Mouse (Mus musculus) hindbrain, embryonic 14.5 days (tissue): ENCODE results near the gene Tnfaip8l1. TPM values are rescaled to one million over a fixed set of nuclear protein-coding genes. Genes with fewer than 3 reads are reported as not detected.

Experiments
- ATAC-seq: fragments of 200-750 bp; cut with Nextera tagmentation; 2 replicates; pipeline ENCODE4 v1.8.0; 2017; ENCODE audit warnings: moderate number of reproducible peaks, mild to moderate bottlenecking, moderate TSS enrichment, moderate library complexity; ENCODE audit not compliant: low FRiP score
- DNase-seq: peaks from one replicate; pipeline ENCODE4 v3.0.0-alpha.2; 2015; ENCODE audit warnings: low spot score
- H3K27ac ChIP-seq: fragments of 300-500 bp; sonication (generic); 2 replicates; pipeline ENCODE4 v1.5.1; 2014; ENCODE audit warnings: mild to moderate bottlenecking, moderate library complexity
- H3K27me3 ChIP-seq: fragments of 300-500 bp; sonication (generic); 2 replicates; pipeline ENCODE4 v1.6.1; 2014; ENCODE audit warnings: mild to moderate bottlenecking, low read length, mixed read lengths; ENCODE audit not compliant: control insufficient read depth, insufficient read depth
- H3K36me3 ChIP-seq: fragments of 300-500 bp; sonication (generic); replicated peaks from 2 replicates; pipeline ENCODE4 v1.6.1; 2014; ENCODE audit not compliant: control insufficient read depth, insufficient read depth
- H3K4me1 ChIP-seq: fragments of 300-500 bp; sonication (generic); replicated peaks from 2 replicates; pipeline ENCODE4 v1.6.1; 2014; ENCODE audit warnings: antibody characterized with exemption, low read length, mixed read lengths; ENCODE audit not compliant: control insufficient read depth, insufficient read depth
- H3K4me2 ChIP-seq: fragments of 300-500 bp; sonication (generic); replicated peaks from 2 replicates; pipeline ENCODE4 v1.6.1; 2014; ENCODE audit warnings: mild to moderate bottlenecking, moderate library complexity
- H3K4me3 ChIP-seq: fragments of 300-500 bp; sonication (generic); replicated peaks from 2 replicates; pipeline ENCODE4 v1.5.1; 2014; ENCODE audit warnings: mild to moderate bottlenecking, low read length
- H3K9ac ChIP-seq: fragments of 300-500 bp; sonication (generic); 2 replicates; pipeline ENCODE4 v1.6.1; 2014
- H3K9me3 ChIP-seq: fragments of 300-500 bp; sonication (generic); 2 replicates; pipeline ENCODE4 v1.6.1; 2016; ENCODE audit warnings: low read length; ENCODE audit not compliant: control insufficient read depth
- WGBS: fragments of 180-500 bp; shearing (Covaris S2); extraction: QIAGEN DNeasy Blood & Tissue Kit; methylation state at CpG from one replicate; pipeline ENCODE4 v1.1.7; 2014; 5-methylcytosine and 5-hydroxymethylcytosine counted together
- microRNA-seq: library from miRNA; unstranded; fragments of <30 nt; microRNA quantifications from one replicate; pipeline ENCODE4, GENCODE M21; 2016
- polyA plus RNA-seq: library from polyadenylated mRNA; unstranded; fragments of >200 nt; fragmentation: Nextera tagmentation; extraction: Ambion mirVana; gene quantifications from 2 replicates; pipeline ENCODE4 v1.2.1, GENCODE M21; 2014

The Tnfaip8l1 gene
- polyA plus RNA-seq, 1 experiment from 2014 or later: 8.4 TPM

DNA sequence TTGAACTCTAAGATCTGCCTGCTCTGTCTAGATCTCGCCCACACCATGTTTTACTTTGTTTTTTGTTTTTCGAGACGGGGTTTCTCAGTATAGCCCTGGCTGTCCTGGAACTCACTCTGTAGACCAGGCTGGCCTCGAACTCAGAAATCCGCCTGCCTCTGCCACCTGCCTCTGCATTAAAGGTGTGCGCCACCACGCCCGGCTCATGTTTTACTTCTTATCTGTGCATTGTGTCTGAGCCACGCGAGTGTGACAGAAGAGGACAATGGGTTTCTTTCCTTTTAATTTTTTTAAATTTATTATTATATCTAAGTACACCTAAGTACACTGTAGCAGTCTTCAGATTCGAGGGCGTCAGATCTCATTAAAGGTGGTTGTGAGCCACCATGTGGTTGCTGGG, 57.0 kb downstream of the Tnfaip8l1 start:
- no peaks in the 10 kb centered on the region; the same call in 1 of the 2 replicates for H3K36me3 ChIP-seq
- 52% methylated on average over 12 of the region's 12 CpGs for WGBS
- H3K4me2 ChIP-seq: peak overlapping the region; percentile 90
- no peaks in the 10 kb centered on the region for H3K9me3 ChIP-seq
- DNase-seq: no peak
- peaks cover 18% of the 10 kb centered on the region for H3K4me1 ChIP-seq
- no peak for ATAC-seq
- H3K27me3 ChIP-seq: no peaks in the 10 kb centered on the region
- peak overlapping the region; percentile 92 for H3K9ac ChIP-seq
- H3K4me3 ChIP-seq: peak overlapping the region; percentile 85
- H3K27ac ChIP-seq: peak overlapping the region; percentile 86

DNA sequence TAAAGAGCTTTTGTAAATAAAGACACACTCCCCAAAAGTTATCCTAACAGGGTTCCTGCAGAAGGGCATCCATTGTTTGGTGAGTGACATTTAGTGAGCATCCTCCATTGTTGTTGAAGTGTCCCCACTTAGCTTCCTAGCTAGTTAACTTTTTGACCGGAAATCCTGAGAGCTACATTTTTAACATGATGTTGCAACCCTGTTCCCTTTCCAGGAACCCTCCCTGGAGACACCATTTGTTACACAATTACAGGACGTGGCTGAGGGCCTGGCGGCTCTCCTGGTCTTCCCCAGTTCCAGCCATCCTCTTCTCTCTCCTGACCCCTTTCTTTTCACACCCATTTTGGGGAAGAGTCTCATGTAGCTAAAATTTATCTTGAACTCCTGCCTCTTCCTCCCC, 57.5 kb downstream of the Tnfaip8l1 start:
- Histone ChIP-seq H3K4me3 (peak overlapping the region; percentile 85; the same call in 1 of the 2 replicates), H3K4me2 (no peak overlapping the region), H3K9ac (no peak overlapping the region), H3K4me1 (peaks cover 18% of the 10 kb centered on the region), H3K27ac (no peak overlapping the region), H3K9me3 (no peaks in the 10 kb centered on the region), H3K27me3 (no peaks in the 10 kb centered on the region), H3K36me3 (no peaks in the 10 kb centered on the region; the same call in 1 of the 2 replicates)
- ATAC-seq (no peak), DNase-seq (no peak)
- WGBS: 75% methylated on average over 3 of the region's 3 CpGs

Small RNA genes within 50 kb of the gene (microRNA-seq; reads per million reads assigned to microRNA genes)
- gene Gm44397: not detected

Other genes with a start within 250 kb of the Tnfaip8l1 start
- gene Zfp119b, start 213.0 kb upstream of the Tnfaip8l1 start, polyA plus RNA-seq: 9.4 and 10.5 TPM in 2 replicates
- 5.6 and 8.1 TPM in 2 replicates for gene Ebi3, start 209.8 kb upstream of the Tnfaip8l1 start, polyA plus RNA-seq
- gene Yju2, start 203.4 kb upstream of the Tnfaip8l1 start, polyA plus RNA-seq: 15.9 and 18.1 TPM in 2 replicates
- gene Shd, start 192.0 kb upstream of the Tnfaip8l1 start, polyA plus RNA-seq: 149 and 167 TPM in 2 replicates
- gene Fsd1, start 176.0 kb upstream of the Tnfaip8l1 start, polyA plus RNA-seq: 167 and 175 TPM in 2 replicates
- 5.6 and 6.0 TPM in 2 replicates for gene Stap2, start 156.9 kb upstream of the Tnfaip8l1 start, polyA plus RNA-seq
- 146 and 151 TPM in 2 replicates for gene Mpnd, start 156.8 kb upstream of the Tnfaip8l1 start, polyA plus RNA-seq
- 91.1 and 94.1 TPM in 2 replicates for gene Sh3gl1, start 125.8 kb upstream of the Tnfaip8l1 start, polyA plus RNA-seq
- gene Chaf1a, start 122.0 kb upstream of the Tnfaip8l1 start, polyA plus RNA-seq: 3.1 and 3.6 TPM in 2 replicates
- 72.0 and 75.6 TPM in 2 replicates for gene Ubxn6, start 87.4 kb upstream of the Tnfaip8l1 start, polyA plus RNA-seq
- gene Hdgfl2, start 82.8 kb upstream of the Tnfaip8l1 start, polyA plus RNA-seq: 95.0 and 98.1 TPM in 2 replicates
- gene Plin4, start 52.7 kb upstream of the Tnfaip8l1 start, polyA plus RNA-seq: 0.12 and 0.20 TPM in 2 replicates
- 1.9 and 2.1 TPM in 2 replicates for gene Plin5, start 44.9 kb upstream of the Tnfaip8l1 start, polyA plus RNA-seq
- 0.19 and 0.20 TPM in 2 replicates for gene Lrg1, start 40.5 kb upstream of the Tnfaip8l1 start, polyA plus RNA-seq
- 18.3 and 20.5 TPM in 2 replicates for gene Sema6b, start 22.1 kb upstream of the Tnfaip8l1 start, polyA plus RNA-seq
- gene Mydgf, start 21.4 kb downstream of the Tnfaip8l1 start, polyA plus RNA-seq: 67.8 and 70.8 TPM in 2 replicates
- 23.4 and 26.2 TPM in 2 replicates for gene Dpp9, start 56.4 kb downstream of the Tnfaip8l1 start, polyA plus RNA-seq
- gene Fem1a, start 94.3 kb downstream of the Tnfaip8l1 start, polyA plus RNA-seq: 21.0 and 21.8 TPM in 2 replicates
- gene Ticam1, start 114.3 kb downstream of the Tnfaip8l1 start, polyA plus RNA-seq: 1.4 and 1.5 TPM in 2 replicates
- 13.9 and 16.4 TPM in 2 replicates for gene Plin3, start 130.4 kb downstream of the Tnfaip8l1 start, polyA plus RNA-seq
- gene Arrdc5, start 137.8 kb downstream of the Tnfaip8l1 start, polyA plus RNA-seq: not detected in 2 replicates
- gene Uhrf1, start 140.8 kb downstream of the Tnfaip8l1 start, polyA plus RNA-seq: 14.1 and 15.9 TPM in 2 replicates
- 62.2 and 64.3 TPM in 2 replicates for gene Kdm4b, start 163.6 kb downstream of the Tnfaip8l1 start, polyA plus RNA-seq